Mouse (Mus musculus): ENCODE measurements around the gene Dnttip1.

DNA sequence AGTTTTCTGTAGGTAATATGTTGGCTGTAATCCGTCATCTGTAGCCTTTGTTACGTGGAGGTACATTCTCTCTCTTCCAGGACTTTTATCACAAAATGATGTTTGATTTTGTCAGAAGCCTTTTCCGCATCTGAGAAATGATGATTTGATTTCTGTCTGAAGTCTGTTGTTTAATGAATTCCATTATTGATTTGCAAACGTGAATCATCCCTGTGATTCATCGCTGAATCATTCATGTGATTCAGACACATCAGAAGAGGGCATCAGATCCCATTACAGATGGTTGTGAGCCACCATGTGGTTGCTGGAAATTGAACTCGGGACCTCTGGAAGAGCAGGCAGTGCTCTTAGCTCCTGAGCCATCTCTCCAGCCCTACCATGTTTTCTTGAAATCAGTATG is 3.2 kb downstream of the Dnttip1 start:
- no peak for TF ChIP-seq CTCF (IDR thresholded peaks at IDR 0.05; ENCODE audit: control insufficient read depth, insufficient read depth, insufficient read length)
- TF ChIP-seq USF1 (IDR thresholded peaks at IDR 0.05; ENCODE audit: low read depth), result no peak
- no peak for TF ChIP-seq MAX (IDR thresholded peaks at IDR 0.05)
- no peak for TF ChIP-seq MYOD1 (IDR thresholded peaks at IDR 0.05; ENCODE audit: control insufficient read depth, insufficient read length, low read depth)
- TF ChIP-seq CEBPB (IDR thresholded peaks at IDR 0.05; ENCODE audit: low read depth), result no peak
- TF ChIP-seq MYOG (IDR thresholded peaks at IDR 0.05; ENCODE audit: control insufficient read depth, extremely low read depth, insufficient read length), result no peak
